Mouse (Mus musculus): ENCODE data around the gene Olfr547. TPM values are rescaled to one million over a fixed set of nuclear protein-coding genes. Genes with fewer than 3 reads are reported as not detected.

Gene Olfr547
- total RNA-seq, 2 experiments from 2014 or later = not detected

- DNase-seq = no peak
Observed at GRCm38 (mm10) chr7:102566219-102566618, 31.7 kb downstream of the Olfr547 start.

DNA sequence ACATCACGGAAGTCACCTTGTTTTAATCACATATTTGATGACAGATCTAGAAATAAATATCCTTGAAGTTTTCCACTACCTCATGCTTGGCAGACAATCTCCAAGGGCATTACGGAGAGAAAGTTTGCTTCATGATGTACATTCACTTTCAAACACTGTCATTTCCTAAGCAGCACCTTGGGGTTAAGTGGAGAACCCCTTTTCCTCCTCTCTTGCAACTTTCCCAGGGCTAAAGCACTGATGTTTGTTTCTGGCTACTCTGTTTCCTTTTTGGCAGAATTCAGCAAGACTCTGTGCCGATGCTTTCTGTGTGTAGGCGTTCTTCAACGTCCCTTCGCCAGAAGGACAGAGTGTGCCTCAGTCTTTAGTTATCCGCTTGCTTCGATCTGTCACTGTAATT, 36.6 kb downstream of the Olfr547 start, which contains the start of gene Olfr550:
Olfr550 (plus strand) TSS at position 301 of the 400 bp plus-strand sequence.
- DNase-seq = no peak

DNA sequence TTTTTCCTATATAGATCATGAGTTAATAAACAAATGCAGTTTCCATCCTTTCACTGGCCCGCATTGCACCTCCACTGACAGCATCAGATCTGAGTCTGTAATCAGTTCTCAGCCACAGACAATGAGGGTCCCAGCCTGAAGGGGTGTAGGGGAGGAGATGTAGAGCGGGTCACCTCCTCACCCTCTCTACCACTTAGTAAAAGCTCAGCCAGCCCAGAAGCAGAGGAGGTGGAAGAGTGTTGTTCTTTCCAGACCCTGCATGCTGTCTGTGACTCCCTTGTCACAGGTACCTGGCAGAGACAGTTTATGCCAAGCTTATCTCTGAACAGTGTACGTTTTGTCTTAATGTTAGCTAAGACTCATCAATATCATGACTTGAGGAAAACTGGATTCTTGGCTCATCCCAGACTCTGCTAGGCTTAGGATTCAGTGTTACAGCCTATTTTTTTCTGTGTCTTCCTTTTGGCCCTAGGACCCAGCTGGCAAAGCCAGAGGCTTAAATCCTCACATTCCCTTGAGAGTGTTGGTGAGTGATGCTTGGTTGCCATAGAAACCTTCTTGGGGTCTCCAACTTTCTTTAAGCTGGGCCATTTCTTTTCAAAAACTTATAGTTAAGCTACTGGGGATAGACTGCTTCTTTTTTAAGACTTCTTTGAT, 38.8 kb downstream of the Olfr547 start:
- no peak for DNase-seq

- no peak for DNase-seq
Observed at GRCm38 (mm10) chr7:102575998-102576397, 41.4 kb downstream of the Olfr547 start.

Other genes starting within 250 kb of the Olfr547 start
- 100 to 1,000 TPM; 101 to 103 TPM for gene Rrm1, start 93.1 kb upstream of the Olfr547 start, total RNA-seq (2021)
- not detected for gene Olfr543, start 53.1 kb upstream of the Olfr547 start, total RNA-seq (2021)
- gene Olfr544, start 46.4 kb upstream of the Olfr547 start, total RNA-seq (2021) = not detected
- gene Olfr545, start 35.2 kb upstream of the Olfr547 start, total RNA-seq (2021) = not detected
- not detected for gene Olfr548-ps1, start 6.1 kb downstream of the Olfr547 start, total RNA-seq (2021)
- gene Olfr549, start 15.1 kb downstream of the Olfr547 start, total RNA-seq (2021) = not detected
- gene Trim21, start 30.7 kb downstream of the Olfr547 start, total RNA-seq (2021) = 1 to 10 TPM; 4.4 to 4.9 TPM
- gene Olfr550, start 36.7 kb downstream of the Olfr547 start, total RNA-seq (2021) = not detected
- gene Olfr551, start 57.1 kb downstream of the Olfr547 start, total RNA-seq (2021) = not detected
- under 1 TPM in 1 of 2 experiments, not detected in 1; 0.07 TPM for gene Olfr552, start 63.0 kb downstream of the Olfr547 start, total RNA-seq (2021)
- gene Olfr553, start 83.5 kb downstream of the Olfr547 start, total RNA-seq (2021) = not detected
- gene Olfr554, start 103.7 kb downstream of the Olfr547 start, total RNA-seq (2021) = not detected
- not detected for gene Olfr555, start 124.1 kb downstream of the Olfr547 start, total RNA-seq (2021)
- gene Olfr556, start 130.2 kb downstream of the Olfr547 start, total RNA-seq (2021) = not detected
- gene Trim68, start 152.6 kb downstream of the Olfr547 start, total RNA-seq (2021) = 1 to 10 TPM; 8.3 to 9.6 TPM
- gene Olfr557, start 161.2 kb downstream of the Olfr547 start, total RNA-seq (2021) = not detected
- 1 to 10 TPM; 2.9 to 3.1 TPM for gene Olfr558, start 167.5 kb downstream of the Olfr547 start, total RNA-seq (2021)
- not detected for gene Olfr33, start 184.3 kb downstream of the Olfr547 start, total RNA-seq (2021)
- gene Olfr559, start 192.7 kb downstream of the Olfr547 start, total RNA-seq (2021) = not detected
- under 1 TPM; 0.19 to 0.23 TPM for gene Olfr560, start 224.6 kb downstream of the Olfr547 start, total RNA-seq (2021)
- gene Olfr78, start 224.7 kb downstream of the Olfr547 start, total RNA-seq (2021) = 1 to 10 TPM; 1.1 to 1.4 TPM
- not detected for gene Olfr561, start 236.5 kb downstream of the Olfr547 start, total RNA-seq (2021)

Measured in heart, postnatal 4 days (tissue).